9 mouse cellular contexts compared by ENCODE assay signal in genomic region chr11:94785247-94785646, GRCm38 (mm10). TPM values are rescaled to one million over a fixed set of nuclear protein-coding genes. Genes with fewer than 3 reads are reported as not detected.
A peak's percentile ranks its signal among the peaks of the same experiment; 100 is the strongest.
DNase-seq lines count a peak whose midpoint lies in the region; ATAC-seq lines count a peak whose summit lies in the region.
"Had no signal": no experiment of that assay in that cellular context is flagged by ENCODE, and none has a peak within 500 bp of the region (broad histone marks: within the 10 kb centered on the region; RNA-seq: fewer than 3 reads in every experiment).

No protein-coding gene starts in this region.

- H3K27me3 ChIP-seq in stomach, embryonic 14.5 days (ENCODE audit: control insufficient read depth, insufficient read depth, low read length) = no peaks in the 10 kb centered on the region
- H3K27me3 ChIP-seq: limb, embryonic 15.5 days had no signal

- H3K27ac ChIP-seq in stomach, embryonic 14.5 days (ENCODE audit: low read length) = no peak overlapping the region
- H3K27ac ChIP-seq: limb, embryonic 15.5 days had no signal

- peak; percentile 72 for DNase-seq in CD4-positive, CD25-positive, alpha-beta regulatory T cell, adult 2 months (ENCODE audit: low read depth, low spot score)
- peak; percentile 67 for DNase-seq in adrenal gland, adult 2 months
- DNase-seq in embryo, embryonic 9.5 days (ENCODE audit: extremely low spot score) = peak; percentile 57
- peak; percentile 72 for DNase-seq in induced T-regulatory cell, adult 2 months (ENCODE audit: low read depth)
- peak; percentile 12 to 36 for DNase-seq in left cerebral cortex, adult 8-10 months (ENCODE audit: low spot score in 2 of 2)
- peak; percentile 51 for DNase-seq in mesoderm, embryonic 11.5 days (ENCODE audit: low read depth, low spot score)

- no peaks in the 10 kb centered on the region for H3K9me3 ChIP-seq in stomach, embryonic 14.5 days (ENCODE audit: control insufficient read depth, low read depth, low read length)
- H3K9me3 ChIP-seq: limb, embryonic 15.5 days had no signal

- no peak overlapping the region for H3K9ac ChIP-seq in stomach, embryonic 14.5 days (replicated peaks; ENCODE audit: low read depth, low read length)
- H3K9ac ChIP-seq: limb, embryonic 15.5 days had no signal

- 7% methylated on average over 2 of the region's 2 CpGs for WGBS in stomach, embryonic 14.5 days

- H3K36me3 ChIP-seq in stomach, embryonic 14.5 days (ENCODE audit: control insufficient read depth, insufficient read depth, low read length) = no peaks in the 10 kb centered on the region
- H3K36me3 ChIP-seq: limb, embryonic 15.5 days had no signal

- no peak for ATAC-seq in CD4-positive, CD25-positive, alpha-beta regulatory T cell, adult 4 months
- peak; percentile 46; the same call in 1 of the 2 replicates for ATAC-seq in stomach, embryonic 14.5 days (ENCODE audit: insufficient number of reproducible peaks, insufficient read depth, low FRiP score, low read depth)

- no peak overlapping the region for H3K4me2 ChIP-seq in stomach, embryonic 14.5 days (replicated peaks; ENCODE audit: low read depth, low read length)
- H3K4me2 ChIP-seq: limb, embryonic 15.5 days had no signal

- no peaks in the 10 kb centered on the region for H3K4me1 ChIP-seq in stomach, embryonic 14.5 days (ENCODE audit: control insufficient read depth, insufficient read depth, low read length)
- H3K4me1 ChIP-seq: limb, embryonic 15.5 days had no signal

- H3K4me3 ChIP-seq in stomach, embryonic 14.5 days (ENCODE audit: low read depth, low read length) = no peak overlapping the region
- H3K4me3 ChIP-seq: limb, embryonic 15.5 days had no signal

RNA-seq across cellular contexts. Expression of gene Tmem92, which starts 2.7 kb away (rescaled TPM):
- polyA plus RNA-seq in CD4-positive, CD25-positive, alpha-beta regulatory T cell, adult 4 months (2017; shearing (Covaris generic)) = not detected
- total RNA-seq in adrenal gland, adult 2 months (2021) = not detected
- polyA plus RNA-seq in adrenal gland, adult 2 months (2012; rRNA removed) = not detected in 2 replicates
- not detected for total RNA-seq in left cerebral cortex, adult 8-10 months (2022)
- polyA plus RNA-seq in stomach, embryonic 14.5 days (2014; fragmentation: Nextera tagmentation; extraction: Ambion mirVana) = not detected in 2 replicates
- polyA plus RNA-seq: limb, embryonic 15.5 days had no signal

RNA-seq across cellular contexts. Expression of gene Cdc34b, which starts 43.7 kb away (rescaled TPM):
- not detected for polyA plus RNA-seq in CD4-positive, CD25-positive, alpha-beta regulatory T cell, adult 4 months (2017; shearing (Covaris generic))
- under 1 TPM; 0.31 to 0.40 TPM for total RNA-seq in adrenal gland, adult 2 months (2021)
- 0.10 and 0.55 TPM in 2 replicates for polyA plus RNA-seq in adrenal gland, adult 2 months (2012; rRNA removed)
- total RNA-seq in left cerebral cortex, adult 8-10 months (2022) = under 1 TPM in 2 of 4 experiments, not detected in 2; 0.27 to 0.51 TPM
- polyA plus RNA-seq in stomach, embryonic 14.5 days (2014; fragmentation: Nextera tagmentation; extraction: Ambion mirVana) = not detected in 2 replicates
- polyA plus RNA-seq: limb, embryonic 15.5 days had no signal
